Mouse (Mus musculus): ENCODE data around the gene Ifitm5.

DNA sequence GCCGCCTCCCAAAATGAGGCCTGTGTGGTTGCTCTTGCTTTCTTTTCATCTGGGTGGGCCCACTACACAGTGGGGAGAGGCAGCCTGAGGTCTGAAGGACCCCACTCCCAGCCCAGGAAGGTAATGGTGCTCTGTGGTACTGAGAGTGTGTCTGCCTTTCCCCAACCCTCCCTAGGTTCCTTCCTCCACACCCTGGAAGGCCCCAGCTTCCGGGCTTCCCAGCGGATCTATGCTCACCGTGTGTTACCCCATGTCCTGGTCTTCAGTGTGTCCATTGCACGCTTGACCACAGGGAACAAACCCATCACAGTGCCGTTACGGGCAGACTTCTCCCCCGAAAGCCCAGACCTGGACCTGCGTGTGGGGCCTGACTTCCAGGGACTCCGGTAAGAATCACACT is 7.3 kb downstream of the Ifitm5 start:
- TF ChIP-seq CTCF (IDR thresholded peaks at IDR 0.05; ENCODE audit: insufficient read depth, low read depth, low read length): no peak
- TF ChIP-seq POLR2A (IDR thresholded peaks at IDR 0.05; ENCODE audit: insufficient read depth, low read depth, low read length): no peak

All from olfactory bulb, adult 2 months (tissue).